Mouse (Mus musculus) neutrophil, adult 5-6 weeks (primary cell): Measurements from ENCODE around the gene Shisal2a. TPM values are rescaled to one million over a fixed set of nuclear protein-coding genes. Genes with fewer than 3 reads are reported as not detected.

Source experiments
- total RNA-seq: library from RNA; stranded (forward); fragments of 200-1000 nt; gene quantifications from 2 replicates; pipeline ENCODE4 v1.2.3, GENCODE M21; 2017

The Shisal2a gene
- total RNA-seq, 1 experiment from 2014 or later, result not detected

Other genes with a start within 250 kb of the Shisal2a start
- 133 and 172 TPM in 2 replicates for gene Scp2, start 238.4 kb downstream of the Shisal2a start, total RNA-seq
- not detected in 2 replicates for gene Echdc2, start 217.9 kb downstream of the Shisal2a start, total RNA-seq
- not detected in 2 replicates for gene Zyg11a, start 165.3 kb downstream of the Shisal2a start, total RNA-seq
- 38.2 and 42.8 TPM in 2 replicates for gene Zyg11b, start 82.3 kb downstream of the Shisal2a start, total RNA-seq
- 4.5 and 5.5 TPM in 2 replicates for gene Coa7, start 55.2 kb downstream of the Shisal2a start, total RNA-seq
- gene Gpx7, start 23.6 kb upstream of the Shisal2a start, total RNA-seq, result 0.61 and 0.70 TPM in 2 replicates
- 223 and 242 TPM in 2 replicates for gene Tut4, start 76.1 kb upstream of the Shisal2a start, total RNA-seq
- gene Prpf38a, start 196.0 kb upstream of the Shisal2a start, total RNA-seq, result 59.9 and 62.9 TPM in 2 replicates
- gene Orc1, start 196.1 kb upstream of the Shisal2a start, total RNA-seq, result not detected in 2 replicates
- 59.7 and 79.0 TPM in 2 replicates for gene Cc2d1b, start 236.6 kb upstream of the Shisal2a start, total RNA-seq